In the genomic region with DNA sequence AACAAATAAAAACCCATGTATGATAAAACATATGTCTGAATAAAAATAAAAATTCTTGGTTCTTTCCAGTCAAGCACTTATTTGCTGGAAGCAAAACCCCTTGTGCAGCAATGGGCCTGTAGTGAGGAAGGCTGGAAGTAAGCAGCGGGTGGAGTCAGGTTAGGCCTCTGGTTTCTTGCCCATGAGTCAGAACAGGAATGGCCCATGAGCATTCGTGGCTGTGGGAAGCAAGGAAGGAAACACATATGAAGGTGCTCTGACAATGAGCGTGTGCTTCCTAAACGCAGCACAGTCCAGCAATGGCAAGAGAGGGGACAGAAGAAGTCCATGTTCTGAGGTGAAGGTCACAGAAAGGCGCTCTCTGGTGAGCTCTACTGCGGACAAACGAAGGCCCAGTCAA, we compare ENCODE assay signal across 18 mouse cellular contexts.
"Had no signal": no experiment of that assay in that cellular context is flagged by ENCODE, and none has a peak within 500 bp of the region (broad histone marks: within the 10 kb centered on the region; RNA-seq: fewer than 3 reads in every experiment).

No protein-coding gene starts in this region.

- H3K9me3 ChIP-seq: limb, embryonic 12.5 days; limb, embryonic 15.5 days; midbrain, embryonic 13.5 days had no signal

- H3K4me2 ChIP-seq: limb, embryonic 12.5 days; limb, embryonic 15.5 days; liver, embryonic 11.5 days; lung, embryonic 14.5 days; midbrain, embryonic 13.5 days had no signal

- H3K4me1 ChIP-seq: limb, embryonic 12.5 days; limb, embryonic 15.5 days; midbrain, embryonic 13.5 days had no signal

- H3K9ac ChIP-seq: limb, embryonic 12.5 days; limb, embryonic 15.5 days; liver, embryonic 14.5 days; liver, postnatal 0 days; lung, embryonic 14.5 days; midbrain, embryonic 13.5 days had no signal

- H3K27me3 ChIP-seq: limb, embryonic 12.5 days; limb, embryonic 15.5 days; midbrain, embryonic 13.5 days had no signal

- H3K4me3 ChIP-seq: limb, embryonic 12.5 days; limb, embryonic 15.5 days; midbrain, embryonic 13.5 days had no signal

- H3K27ac ChIP-seq: limb, embryonic 12.5 days; limb, embryonic 15.5 days; liver, embryonic 14.5 days; midbrain, embryonic 13.5 days had no signal

- DNase-seq: kidney, adult 18-20 months; kidney, adult 9 months; kidney, postnatal 14 days; kidney, postnatal 4 days; left cerebral cortex, postnatal 4 days; liver, postnatal 0 days; lung, embryonic 14.5 days; right cerebral cortex, adult 18-20 months; right cerebral cortex, postnatal 14 days; right cerebral cortex, postnatal 4 days; thymus, postnatal 25 days had no signal

- ATAC-seq: liver, postnatal 0 days; lung, postnatal 0 days; midbrain, embryonic 13.5 days; midbrain, embryonic 16.5 days had no signal
